Mouse (Mus musculus) thymus, postnatal 0 days (tissue): ENCODE measurements at regions not wholly inside any gene's neighbourhood (a gene's known extent, or its start where the extent isn't known, plus 50 kb on each side); places are given as distances from the start of the nearest gene placed in this dataset.
A peak's percentile ranks its signal among the peaks of the same experiment; 100 is the strongest.

Source experiments
- DNase-seq: peaks from one replicate; pipeline ENCODE4 v3.0.0-alpha.2; 2015; ENCODE audit warnings: low spot score

DNA sequence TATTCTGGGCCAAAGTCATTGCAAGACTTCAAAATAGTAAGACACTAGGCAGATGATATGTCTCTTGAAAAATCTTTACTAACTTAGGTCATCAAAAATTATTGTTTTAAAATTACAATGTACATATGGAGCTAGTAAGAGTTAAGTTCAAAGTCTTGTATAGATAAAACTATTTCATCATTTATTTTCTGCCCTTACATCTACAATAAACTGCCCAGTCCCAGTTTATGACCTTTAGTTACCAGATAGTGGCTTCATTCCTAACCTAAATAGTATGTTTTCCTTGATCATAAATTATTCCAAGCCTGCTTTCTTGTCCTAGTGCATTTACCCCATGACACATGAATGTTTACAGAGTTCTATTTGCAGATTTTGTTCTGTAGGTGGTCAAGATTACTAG, 72.9 kb downstream of the Manea start:
- DNase-seq, result no peak

DNA sequence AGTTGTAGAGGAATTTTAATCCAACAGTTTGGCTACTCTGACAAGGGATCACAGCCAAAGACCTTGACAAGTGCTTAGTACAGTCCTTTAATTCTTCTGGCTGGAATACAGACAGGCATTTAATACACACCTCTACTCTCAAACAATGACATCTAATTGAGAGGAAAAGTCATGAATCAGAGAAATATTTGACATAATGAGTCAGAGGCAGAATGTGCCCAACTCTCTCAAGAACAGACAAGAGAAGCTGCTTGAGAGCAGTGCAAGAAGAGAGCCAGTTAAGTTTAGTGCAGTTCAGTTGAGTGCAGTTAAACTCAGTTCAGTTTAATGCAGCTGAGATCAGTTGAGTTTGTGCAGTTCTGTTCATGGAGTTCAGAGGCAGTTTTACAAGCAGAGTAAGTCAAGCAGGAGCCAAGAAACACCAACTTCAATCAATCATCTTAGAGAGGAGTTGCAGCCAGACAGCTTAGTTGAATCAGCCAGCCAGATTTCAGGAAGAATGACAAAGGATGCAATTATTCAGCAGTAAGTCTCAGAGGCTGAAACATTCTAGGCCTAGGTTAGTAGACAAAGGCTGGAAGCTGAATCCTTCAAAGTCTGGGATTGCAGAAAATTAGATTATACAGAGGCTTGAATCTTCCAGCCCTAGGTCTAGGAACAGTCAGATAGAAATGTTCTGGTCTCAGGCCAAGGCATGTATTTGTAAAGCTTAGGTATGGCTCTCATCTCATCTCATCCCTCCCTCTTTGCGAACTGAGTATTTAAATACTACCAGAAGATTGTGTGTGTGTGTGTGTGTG, 87.3 kb downstream of the Manea start:
- DNase-seq, result no peak

DNA sequence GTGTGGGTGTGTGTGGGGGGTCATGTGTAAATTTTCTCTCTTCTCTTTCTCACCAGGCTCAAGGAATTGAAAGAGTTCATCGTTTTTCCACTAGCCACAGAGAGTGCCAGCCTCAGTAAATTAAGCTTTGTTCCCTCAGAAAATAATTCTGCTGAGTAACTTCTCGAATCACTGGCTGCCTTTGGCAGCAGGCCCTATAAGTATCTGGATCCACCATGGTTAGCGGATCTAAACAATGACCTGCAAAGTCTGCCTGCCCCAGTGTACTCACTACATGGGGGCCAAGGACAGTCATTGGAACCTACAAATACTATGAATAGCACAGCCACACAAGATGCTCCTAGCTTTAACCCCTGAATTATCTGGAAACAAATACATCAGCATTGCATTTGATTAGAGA, 90.8 kb downstream of the Manea start:
- no peak for DNase-seq

DNA sequence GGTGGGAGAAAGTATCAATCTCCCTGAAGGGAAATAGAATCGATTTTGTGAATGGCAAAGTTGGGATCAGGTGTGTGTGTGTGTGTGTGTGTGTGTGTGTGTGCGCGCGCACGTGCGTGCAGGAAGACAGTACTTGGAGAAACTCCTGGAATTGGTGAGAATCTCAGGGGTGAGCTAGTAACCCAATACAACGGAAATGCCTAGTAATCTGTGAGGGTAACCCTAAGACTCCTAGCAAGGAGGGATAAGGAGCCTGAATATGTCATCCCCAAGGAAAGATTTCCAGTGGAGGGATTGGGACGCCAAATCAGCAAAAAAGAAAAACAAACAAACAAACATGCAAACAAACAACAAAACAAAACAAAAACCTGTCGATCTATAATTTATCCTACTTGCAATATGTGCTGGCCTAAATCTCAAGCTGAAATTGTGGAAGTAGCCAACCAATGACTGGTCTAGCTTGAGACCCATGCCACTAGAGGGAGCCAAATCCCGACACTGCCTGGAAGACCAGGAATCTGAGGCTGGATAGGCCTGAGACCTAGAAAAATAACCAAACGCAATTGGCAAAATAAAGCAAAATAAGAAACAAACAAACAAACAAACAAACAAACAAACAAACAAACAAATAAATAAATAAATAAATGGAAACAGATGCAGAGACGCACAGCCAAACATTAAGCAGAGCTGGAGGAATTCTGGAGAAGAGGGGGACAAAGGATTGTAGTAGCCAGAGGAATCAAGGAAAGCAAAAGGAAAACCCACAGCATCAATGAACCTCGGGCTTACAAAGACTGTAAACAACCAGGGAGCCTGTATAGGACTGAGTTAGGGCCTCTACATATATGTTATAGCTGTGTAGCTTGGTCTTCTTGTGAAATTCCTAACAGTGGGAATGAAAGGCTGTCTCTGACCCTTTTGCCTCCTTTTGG, 98.5 kb downstream of the Manea start:
- DNase-seq, result peak; percentile 7

DNA sequence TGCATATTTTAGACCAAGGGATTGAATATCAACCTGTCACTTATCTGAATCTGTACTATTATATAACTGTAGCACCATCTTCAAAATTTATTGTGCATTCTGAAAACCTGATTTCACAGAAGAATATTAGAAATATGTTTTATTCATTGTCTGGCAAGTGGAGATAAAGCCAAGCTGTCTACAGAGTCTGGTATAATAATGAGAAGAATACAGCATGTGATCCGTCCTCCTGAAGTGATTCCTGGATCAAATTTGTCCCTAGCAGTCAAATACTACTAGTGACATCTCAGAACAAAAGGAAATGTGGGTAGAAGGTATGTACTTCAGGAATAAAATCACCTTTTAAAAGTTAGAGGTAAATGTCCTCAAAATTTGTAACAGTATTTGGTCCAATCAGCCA, 123.4 kb downstream of the Manea start:
- DNase-seq, result no peak
